8 mouse cellular contexts compared by ENCODE assay signal in genomic region chr3:34019540-34020381, GRCm38 (mm10). TPM values are rescaled to one million over a fixed set of nuclear protein-coding genes. Genes with fewer than 3 reads are reported as not detected.
DNase-seq lines count a peak whose midpoint lies in the region; ATAC-seq and TF ChIP-seq lines count a peak whose summit lies in the region.

Gene Fxr1, plus strand, starts transcription at chr3:34019943.

- intact Hi-C loops in heart, postnatal 25 days (cut with DNase I), result loop anchor here (5.0 to 10.0 kb wide), 2 partner anchors 63 to 215 kb away; partner anchors contain the start of gene Dnajc19

- TF ChIP-seq CTCF in liver, postnatal 0 days (IDR thresholded peaks at IDR 0.05; ENCODE audit: low read depth), result no peak

- WGBS in forebrain, embryonic 16.5 days, result under 1% methylated on average over 69 of the region's 97 CpGs
- under 1% methylated on average over 61 of the region's 97 CpGs for WGBS in liver, postnatal 0 days (ENCODE audit: insufficient replicate concordance)
- WGBS in neural tube, embryonic 13.5 days, result under 1% methylated on average over 81 of the region's 97 CpGs

- peak within 1 kb of the TSS; percentile 100 for H3K9ac ChIP-seq in ES-E14 (ENCODE audit: insufficient read depth, low read depth, low read length, poor library complexity, severe bottlenecking)
- peak within 1 kb of the TSS; percentile 99 for H3K9ac ChIP-seq in forebrain, embryonic 16.5 days (replicated peaks; ENCODE audit: low read depth, low read length)
- H3K9ac ChIP-seq in liver, postnatal 0 days (replicated peaks), result peak within 1 kb of the TSS; percentile 100
- peak within 1 kb of the TSS; percentile 98 for H3K9ac ChIP-seq in neural tube, embryonic 13.5 days

- peaks cover 2 to 13% of the 10 kb centered on the region in 2 experiments; a peak in 2 of 4 replicates for H3K4me1 ChIP-seq in ES-E14 (ENCODE audit: control insufficient read depth in 2 of 2, insufficient read depth in 2 of 2, low read length in 2 of 2, poor library complexity in 1 of 2)
- H3K4me1 ChIP-seq in forebrain, embryonic 16.5 days (replicated peaks; ENCODE audit: control insufficient read depth, insufficient read depth, low read length), result peaks cover 11% of the 10 kb centered on the region
- H3K4me1 ChIP-seq in liver, postnatal 0 days (ENCODE audit: insufficient read depth), result peaks cover 14% of the 10 kb centered on the region
- H3K4me1 ChIP-seq in neural tube, embryonic 13.5 days (replicated peaks), result peaks cover 27% of the 10 kb centered on the region

- no peaks in the 10 kb centered on the region; the same call in 1 of the 2 replicates for H3K36me3 ChIP-seq in ES-E14 (ENCODE audit: control insufficient read depth, insufficient read depth, low read length, poor library complexity, severe bottlenecking)
- no peaks in the 10 kb centered on the region for H3K36me3 ChIP-seq in forebrain, embryonic 16.5 days (ENCODE audit: control insufficient read depth, insufficient read depth)
- H3K36me3 ChIP-seq in liver, postnatal 0 days (replicated peaks; ENCODE audit: insufficient read depth, low read length), result no peaks in the 10 kb centered on the region; the same call in 1 of the 2 replicates
- H3K36me3 ChIP-seq in neural tube, embryonic 13.5 days, result no peaks in the 10 kb centered on the region

- peak within 1 kb of the TSS; percentile 100 for H3K4me3 ChIP-seq in ES-E14 (ENCODE audit: insufficient read depth in 1 of 2, low read depth in 1 of 2, low read length in 2 of 2, poor library complexity in 1 of 2, severe bottlenecking in 1 of 2)
- peak within 1 kb of the TSS; percentile 84 for H3K4me3 ChIP-seq in forebrain, embryonic 16.5 days (replicated peaks; ENCODE audit: low read length)
- H3K4me3 ChIP-seq in liver, postnatal 0 days (ENCODE audit: low read depth, low read length), result peak within 1 kb of the TSS; percentile 100
- H3K4me3 ChIP-seq in neural tube, embryonic 13.5 days, result peak within 1 kb of the TSS; percentile 94

- peak within 1 kb of the TSS; percentile 81 for H3K4me2 ChIP-seq in forebrain, embryonic 16.5 days (ENCODE audit: low read length)
- H3K4me2 ChIP-seq in liver, postnatal 0 days (ENCODE audit: low read depth, low read length), result peak within 1 kb of the TSS; percentile 88
- H3K4me2 ChIP-seq in neural tube, embryonic 13.5 days, result peak within 1 kb of the TSS; percentile 78

- in situ Hi-C loops in ES-E14 (cut with MboI; ENCODE audit: low sequenced_read_pairs in 2 of 2, unreplicated experiment in 2 of 2), result no loop called here

- H3K27ac ChIP-seq in ES-E14 (ENCODE audit: insufficient read depth, low read depth, low read length, poor library complexity, severe bottlenecking), result peak within 1 kb of the TSS; percentile 91
- H3K27ac ChIP-seq in forebrain, embryonic 16.5 days (ENCODE audit: low read length), result peak within 1 kb of the TSS; percentile 87
- H3K27ac ChIP-seq in liver, postnatal 0 days (ENCODE audit: low read depth), result peak within 1 kb of the TSS; percentile 98
- H3K27ac ChIP-seq in neural tube, embryonic 13.5 days (replicated peaks), result peak within 1 kb of the TSS; percentile 94

- no peak for DNase-seq in ES-E14 (ENCODE audit: low read depth, low spot score)
- DNase-seq in cerebellum, adult 18-20 months, result peak; percentile 82 to 89
- peak; percentile 80 for DNase-seq in heart, postnatal 25 days (ENCODE audit: low spot score)
- peak; percentile 81 for DNase-seq in layer of hippocampus, adult 11-12 months (ENCODE audit: low spot score)
- DNase-seq in liver, postnatal 0 days, result peak; percentile 90
- peak; percentile 50 for DNase-seq in telencephalon, adult 2 months (ENCODE audit: low read depth, low spot score)

- no peaks in the 10 kb centered on the region for H3K9me3 ChIP-seq in ES-E14 (ENCODE audit: control insufficient read depth, insufficient read depth, low read depth, low read length)
- H3K9me3 ChIP-seq in forebrain, embryonic 16.5 days (ENCODE audit: control insufficient read depth, low read length), result no peaks in the 10 kb centered on the region
- peaks cover 2% of the 10 kb centered on the region; the same call in 1 of the 2 replicates for H3K9me3 ChIP-seq in liver, postnatal 0 days (ENCODE audit: low read length)
- no peaks in the 10 kb centered on the region for H3K9me3 ChIP-seq in neural tube, embryonic 13.5 days

- ATAC-seq in forebrain, embryonic 16.5 days, result peak; percentile 98
- ATAC-seq in liver, postnatal 0 days, result peak; percentile 97
- ATAC-seq in neural tube, embryonic 13.5 days (ENCODE audit: low read depth), result peak; percentile 98

- H3K27me3 ChIP-seq in forebrain, embryonic 16.5 days (replicated peaks; ENCODE audit: control insufficient read depth, insufficient read depth, low read length), result no peaks in the 10 kb centered on the region
- H3K27me3 ChIP-seq in liver, postnatal 0 days (ENCODE audit: insufficient read depth, low read length), result no peaks in the 10 kb centered on the region
- peaks cover 7% of the 10 kb centered on the region; the same call in 1 of the 2 replicates for H3K27me3 ChIP-seq in neural tube, embryonic 13.5 days

- TF ChIP-seq EP300 in liver, postnatal 0 days (IDR thresholded peaks at IDR 0.05; ENCODE audit: low read depth), result no peak

TF ChIP-seq in ES-E14, 5 proteins besides CTCF, POLR2A, EP300 and RAD21:
- TF ChIP-seq ZC3H11A (IDR thresholded peaks at IDR 0.05; ENCODE audit: borderline replicate concordance, low read depth, low read length), result no peak

RNA-seq across cellular contexts. Expression of gene Fxr1, which starts in this region (rescaled TPM):
- total RNA-seq in ES-E14 (2012; rRNA removed), result 174 and 210 TPM in 2 replicates
- polyA plus RNA-seq in forebrain, embryonic 16.5 days (2015; fragmentation: Nextera tagmentation; extraction: Ambion mirVana), result 43.6 and 47.8 TPM in 2 replicates
- total RNA-seq in heart, postnatal 25 days (2021), result 100 to 1,000 TPM; 164 to 192 TPM
- polyA plus RNA-seq in liver, postnatal 0 days (2015; fragmentation: Nextera tagmentation; extraction: Ambion mirVana), result 20.7 and 22.2 TPM in 2 replicates
- 44.2 and 51.9 TPM in 2 replicates for polyA plus RNA-seq in neural tube, embryonic 13.5 days (2015; fragmentation: Nextera tagmentation; extraction: Ambion mirVana)
